Mouse (Mus musculus): ENCODE measurements at regions not wholly inside any gene's neighbourhood (a gene's known extent, or its start where the extent isn't known, plus 50 kb on each side); places are given as distances from the start of the nearest gene placed in this dataset.

- no peak for DNase-seq (ENCODE audit: extremely low spot score in 1 of 2, low spot score in 1 of 2)
Measured at GRCm38 (mm10) chr13:84878178-84878849, 310.9 kb upstream of the Ccnh start.

GRCm38 (mm10) chr13:84905347-84905981, 283.7 kb upstream of the Ccnh start:
- peak in 1 of 2 experiments; percentile 27 for DNase-seq (ENCODE audit: extremely low spot score in 1 of 2, low spot score in 1 of 2)

GRCm38 (mm10) chr13:84905994-84906393, 283.2 kb upstream of the Ccnh start:
- DNase-seq (ENCODE audit: extremely low spot score in 1 of 2, low spot score in 1 of 2), result no peak

GRCm38 (mm10) chr13:84931271-84931670, 257.9 kb upstream of the Ccnh start:
- DNase-seq (ENCODE audit: extremely low spot score in 1 of 2, low spot score in 1 of 2), result peak in 1 of 2 experiments; percentile 2

GRCm38 (mm10) chr13:84935610-84936009, 253.6 kb upstream of the Ccnh start:
- DNase-seq (ENCODE audit: extremely low spot score in 1 of 2, low spot score in 1 of 2), result peak; percentile 48 to 50

- DNase-seq (ENCODE audit: extremely low spot score in 1 of 2, low spot score in 1 of 2), result no peak
Measured at GRCm38 (mm10) chr13:84939695-84940094, 249.5 kb upstream of the Ccnh start.

- DNase-seq (ENCODE audit: extremely low spot score in 1 of 2, low spot score in 1 of 2), result no peak
Measured at GRCm38 (mm10) chr13:84940936-84941335, 248.3 kb upstream of the Ccnh start.

- DNase-seq (ENCODE audit: extremely low spot score in 1 of 2, low spot score in 1 of 2), result peak in 1 of 2 experiments; percentile 38
Measured at GRCm38 (mm10) chr13:84950873-84951272, 238.3 kb upstream of the Ccnh start.

GRCm38 (mm10) chr13:84953161-84953560, 236.0 kb upstream of the Ccnh start:
- DNase-seq (ENCODE audit: extremely low spot score in 1 of 2, low spot score in 1 of 2), result no peak

GRCm38 (mm10) chr13:84953760-84954159, 235.4 kb upstream of the Ccnh start:
- DNase-seq (ENCODE audit: extremely low spot score in 1 of 2, low spot score in 1 of 2), result no peak

GRCm38 (mm10) chr13:84968943-84969342, 220.3 kb upstream of the Ccnh start:
- DNase-seq (ENCODE audit: extremely low spot score in 1 of 2, low spot score in 1 of 2), result no peak
